Mouse (Mus musculus) heart, adult 2 months (tissue): Measurements from ENCODE around the gene Gm8857.
"Not testable (repeated sequence)": the region's sequence is repeated elsewhere in the genome, so short reads cannot be mapped to it uniquely, and the experiment has no call there.

Source experiments
- CTCF ChIP-seq: fragments of 200-600 bp; IDR thresholded peaks from 2 replicates; pipeline ENCODE4 v1.8.1; 2022; ENCODE audit warnings: antibody characterized with exemption, mild to moderate bottlenecking, moderate library complexity
- EP300 ChIP-seq: fragments of 200-500 bp; IDR thresholded peaks from 2 replicates; pipeline ENCODE4 v1.6.1; 2011; ENCODE audit warnings: low read depth, low read length, control low read depth; ENCODE audit not compliant: insufficient read depth
- POLR2A ChIP-seq: fragments of 200-500 bp; IDR thresholded peaks from 2 replicates; pipeline ENCODE4 v1.6.1; 2011; ENCODE audit warnings: mild to moderate bottlenecking, low read depth, low read length, control low read depth; ENCODE audit not compliant: insufficient read depth

DNA sequence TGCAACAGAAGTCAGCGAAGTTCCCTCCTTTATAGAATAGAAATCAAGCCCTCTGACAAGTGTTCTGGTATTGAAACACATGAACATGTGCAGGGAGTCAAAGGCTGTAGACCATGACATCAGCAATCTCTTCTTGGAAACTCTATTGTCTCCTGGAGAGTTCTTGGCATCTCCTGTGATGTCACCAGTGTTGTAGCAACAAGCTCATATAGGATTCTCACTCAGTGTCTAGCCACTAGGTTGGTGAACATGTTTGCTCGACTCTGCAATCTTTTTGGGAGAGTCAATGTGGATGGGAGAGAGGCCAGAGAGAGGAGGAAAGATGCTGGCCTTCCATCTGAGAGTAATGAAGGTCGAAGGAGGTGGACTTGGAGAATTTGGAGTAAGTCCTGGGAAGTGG lies at the start of gene Gm8857, which contains the start of gene Gm8871:
- not testable (repeated sequence) for TF ChIP-seq CTCF, POLR2A, EP300
